Mouse (Mus musculus): ENCODE measurements around the gene C8g. TPM values are rescaled to one million over a fixed set of nuclear protein-coding genes. Genes with fewer than 3 reads are reported as not detected.

C8g gene
- polyA plus RNA-seq (2012), result 0.08 and 0.18 TPM in 2 replicates

- no peak for TF ChIP-seq GATA1 (IDR thresholded peaks at IDR 0.05; ENCODE audit: low read length)
Measured at GRCm38 (mm10) chr2:25501593-25502486, at the start of gene C8g. TSS of gene C8g (minus strand) at chr2:25501719.

- TF ChIP-seq GATA1 (IDR thresholded peaks at IDR 0.05; ENCODE audit: low read length), result no peak
Measured at GRCm38 (mm10) chr2:25551186-25551585, 49.7 kb upstream of the C8g start.

- TF ChIP-seq GATA1 (IDR thresholded peaks at IDR 0.05; ENCODE audit: low read length), result no peak
Measured at GRCm38 (mm10) chr2:25549021-25549991, 47.8 kb upstream of the C8g start.

- no peak for TF ChIP-seq GATA1 (IDR thresholded peaks at IDR 0.05; ENCODE audit: low read length)
Measured at GRCm38 (mm10) chr2:25546811-25547491, 45.4 kb upstream of the C8g start, which contains the start of gene Traf2. TSS of gene Traf2 (minus strand) at chr2:25546940.

GRCm38 (mm10) chr2:25545996-25546810 lies 44.7 kb upstream of the C8g start:
- TF ChIP-seq GATA1 (IDR thresholded peaks at IDR 0.05; ENCODE audit: low read length), result no peak

GRCm38 (mm10) chr2:25541644-25542367 lies 40.3 kb upstream of the C8g start:
- no peak for TF ChIP-seq GATA1 (IDR thresholded peaks at IDR 0.05; ENCODE audit: low read length)

GRCm38 (mm10) chr2:25540541-25540948 lies 39.0 kb upstream of the C8g start:
- no peak for TF ChIP-seq GATA1 (IDR thresholded peaks at IDR 0.05; ENCODE audit: low read length)

GRCm38 (mm10) chr2:25536531-25536930 lies 35.0 kb upstream of the C8g start:
- no peak for TF ChIP-seq GATA1 (IDR thresholded peaks at IDR 0.05; ENCODE audit: low read length)

- no peak for TF ChIP-seq GATA1 (IDR thresholded peaks at IDR 0.05; ENCODE audit: low read length)
Measured at GRCm38 (mm10) chr2:25534866-25535182, 33.3 kb upstream of the C8g start.

GRCm38 (mm10) chr2:25534178-25534865 lies 32.8 kb upstream of the C8g start:
- no peak for TF ChIP-seq GATA1 (IDR thresholded peaks at IDR 0.05; ENCODE audit: low read length)

- TF ChIP-seq GATA1 (IDR thresholded peaks at IDR 0.05; ENCODE audit: low read length), result no peak
Measured at GRCm38 (mm10) chr2:25533707-25534106, 32.2 kb upstream of the C8g start.

- no peak for TF ChIP-seq GATA1 (IDR thresholded peaks at IDR 0.05; ENCODE audit: low read length)
Measured at GRCm38 (mm10) chr2:25526510-25527302, 25.2 kb upstream of the C8g start.

- no peak for TF ChIP-seq GATA1 (IDR thresholded peaks at IDR 0.05; ENCODE audit: low read length)
Measured at GRCm38 (mm10) chr2:25509912-25510311, 8.4 kb upstream of the C8g start.
